Comparison of ENCODE assay signal across 10 mouse cellular contexts in the genomic region with DNA sequence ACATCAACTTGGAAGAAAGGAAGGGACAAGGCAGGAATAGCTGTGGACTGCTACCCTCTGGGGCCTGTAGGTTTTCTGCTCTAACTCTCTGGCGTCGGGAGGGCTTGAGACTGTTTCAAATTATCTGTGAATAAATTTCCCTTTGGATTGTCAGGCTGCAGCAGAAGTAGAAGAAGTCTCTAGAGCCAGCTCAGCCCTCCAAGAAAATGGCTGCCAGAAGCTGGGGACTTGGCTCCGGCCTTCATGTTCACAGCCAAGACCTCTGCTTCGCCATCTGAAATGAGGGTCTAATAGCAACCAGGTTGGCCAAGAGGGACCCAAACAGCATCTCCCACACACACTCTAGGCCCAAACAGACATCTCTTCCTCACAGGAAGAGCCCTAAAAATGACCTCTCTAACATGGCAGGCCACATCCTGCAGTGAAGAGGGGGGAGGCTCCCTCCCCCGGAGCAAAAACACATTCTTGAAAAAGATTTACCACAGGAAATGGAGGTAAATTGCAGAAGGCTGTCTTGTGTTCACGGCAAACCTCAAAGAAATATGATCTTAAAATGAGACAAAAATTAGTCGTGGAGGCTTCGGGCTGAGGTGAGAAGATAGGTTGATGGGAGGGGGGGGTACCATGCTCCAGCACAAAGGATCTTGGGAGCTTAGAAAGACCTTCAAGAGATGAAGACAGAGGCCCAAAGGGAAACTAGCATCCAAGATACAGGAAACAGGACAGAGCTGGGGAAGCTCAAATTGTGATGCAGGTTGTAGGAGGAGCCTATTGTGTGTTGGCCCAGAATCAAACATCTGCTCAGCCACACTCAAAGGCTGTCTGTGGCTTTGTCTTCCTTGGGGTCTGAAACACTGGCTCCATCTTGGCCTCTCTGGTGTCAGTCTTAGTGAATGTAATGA. TPM values are rescaled to one million over a fixed set of nuclear protein-coding genes. Genes with fewer than 3 reads are reported as not detected.
DNase-seq lines count a peak whose midpoint lies in the region; ATAC-seq and TF ChIP-seq lines count a peak whose summit lies in the region.
"Had no signal": no experiment of that assay in that cellular context is flagged by ENCODE, and none has a peak within 500 bp of the region (broad histone marks: within the 10 kb centered on the region; RNA-seq: fewer than 3 reads in every experiment).

No protein-coding gene starts in this region.

- ATAC-seq in forebrain, embryonic 12.5 days (ENCODE audit: low FRiP score) = no peak
- ATAC-seq in forebrain, embryonic 13.5 days = no peak
- ATAC-seq in kidney, postnatal 0 days (replicated peaks; ENCODE audit: low FRiP score, low read depth) = no peak

- no peaks in the 10 kb centered on the region for H3K36me3 ChIP-seq in forebrain, embryonic 12.5 days (replicated peaks)
- no peaks in the 10 kb centered on the region for H3K36me3 ChIP-seq in forebrain, embryonic 13.5 days (ENCODE audit: poor library complexity, severe bottlenecking)
- H3K36me3 ChIP-seq in spleen, adult 2 months (ENCODE audit: control insufficient read depth, insufficient read depth, low read length) = no peaks in the 10 kb centered on the region
- H3K36me3 ChIP-seq in kidney, postnatal 0 days (ENCODE audit: insufficient read depth, low read length) = no peaks in the 10 kb centered on the region
- H3K36me3 ChIP-seq: stomach, embryonic 15.5 days had no signal

- 0 out of 2 replicates have a peak, but pooled peaks cover 5% of the 10 kb centered on the region for H3K9me3 ChIP-seq in forebrain, embryonic 12.5 days
- H3K9me3 ChIP-seq in forebrain, embryonic 13.5 days (replicated peaks) = peaks cover 10% of the 10 kb centered on the region; the same call in 1 of the 2 replicates
- H3K9me3 ChIP-seq in kidney, postnatal 0 days (replicated peaks; ENCODE audit: low read length) = no peaks in the 10 kb centered on the region; the same call in 1 of the 2 replicates
- H3K9me3 ChIP-seq: stomach, embryonic 15.5 days had no signal

- H3K27me3 ChIP-seq in forebrain, embryonic 12.5 days = no peaks in the 10 kb centered on the region
- H3K27me3 ChIP-seq in forebrain, embryonic 13.5 days = no peaks in the 10 kb centered on the region
- H3K27me3 ChIP-seq in spleen, adult 2 months (ENCODE audit: control insufficient read depth, insufficient read depth, low read length) = no peaks in the 10 kb centered on the region
- H3K27me3 ChIP-seq in kidney, postnatal 0 days (ENCODE audit: insufficient read depth, low read length) = no peaks in the 10 kb centered on the region
- H3K27me3 ChIP-seq: stomach, embryonic 15.5 days had no signal

- TF ChIP-seq POLR2A in spleen, adult 2 months (IDR thresholded peaks at IDR 0.05; ENCODE audit: low read depth, low read length) = no peak

- no peaks in the 10 kb centered on the region; the same call in 1 of the 2 replicates for H3K4me1 ChIP-seq in forebrain, embryonic 12.5 days
- H3K4me1 ChIP-seq in forebrain, embryonic 13.5 days = peaks cover 10% of the 10 kb centered on the region
- H3K4me1 ChIP-seq in spleen, adult 2 months (ENCODE audit: control insufficient read depth, insufficient read depth, insufficient read length) = peaks cover 11% of the 10 kb centered on the region; the same call in 1 of the 2 replicates
- H3K4me1 ChIP-seq in kidney, postnatal 0 days (replicated peaks; ENCODE audit: insufficient read depth, low read length) = no peaks in the 10 kb centered on the region

- 88% methylated on average over 8 of the region's 8 CpGs for WGBS in forebrain, embryonic 12.5 days
- WGBS in forebrain, embryonic 13.5 days = 89% methylated on average over 8 of the region's 8 CpGs
- WGBS in spleen, adult 2 months = 43% methylated on average over 8 of the region's 8 CpGs
- WGBS in kidney, postnatal 0 days = 50% methylated on average over 8 of the region's 8 CpGs

- TF ChIP-seq CTCF in spleen, adult 2 months (IDR thresholded peaks at IDR 0.05; ENCODE audit: extremely low read depth, insufficient read depth, insufficient read length, insufficient replicate concordance) = no peak
- no peak for TF ChIP-seq CTCF in kidney, postnatal 0 days (IDR thresholded peaks at IDR 0.05; ENCODE audit: low read depth)

- no peak overlapping the region for H3K4me2 ChIP-seq in forebrain, embryonic 12.5 days
- H3K4me2 ChIP-seq in forebrain, embryonic 13.5 days = no peak overlapping the region
- H3K4me2 ChIP-seq in kidney, postnatal 0 days (ENCODE audit: low read length) = no peak overlapping the region
- H3K4me2 ChIP-seq: stomach, embryonic 15.5 days had no signal

- H3K9ac ChIP-seq in forebrain, embryonic 12.5 days = no peak overlapping the region
- no peak overlapping the region for H3K9ac ChIP-seq in forebrain, embryonic 13.5 days
- H3K9ac ChIP-seq in kidney, postnatal 0 days (ENCODE audit: low read depth, low read length) = no peak overlapping the region
- H3K9ac ChIP-seq: stomach, embryonic 15.5 days had no signal

- H3K4me3 ChIP-seq in forebrain, embryonic 12.5 days (replicated peaks) = no peak overlapping the region
- no peak overlapping the region for H3K4me3 ChIP-seq in forebrain, embryonic 13.5 days
- no peak overlapping the region for H3K4me3 ChIP-seq in spleen, adult 2 months (ENCODE audit: extremely low read depth, insufficient read depth, insufficient read length)
- H3K4me3 ChIP-seq in kidney, postnatal 0 days (replicated peaks; ENCODE audit: low read depth, low read length) = no peak overlapping the region
- H3K4me3 ChIP-seq: megakaryocyte, embryonic 14.5 days; stomach, embryonic 15.5 days had no signal

- H3K27ac ChIP-seq in forebrain, embryonic 12.5 days = 0 out of 2 replicates have a peak overlapping the region, but pooled peaks have one; percentile 31
- H3K27ac ChIP-seq in forebrain, embryonic 13.5 days = no peak overlapping the region
- H3K27ac ChIP-seq in spleen, adult 2 months (ENCODE audit: insufficient read depth, low read length) = peak overlapping the region; percentile 89
- H3K27ac ChIP-seq in kidney, postnatal 0 days = peak overlapping the region; percentile 44
- H3K27ac ChIP-seq: stomach, embryonic 15.5 days had no signal

- DNase-seq in spleen, adult 2 months (ENCODE audit: low read depth in 1 of 2, low spot score in 2 of 2) = peak; percentile 32 to 55
- DNase-seq in spleen, adult 12 weeks (ENCODE audit: low spot score) = no peak
- peak; percentile 61 for DNase-seq in kidney, postnatal 0 days (ENCODE audit: low spot score)
- DNase-seq in thymus, postnatal 25 days = peak; percentile 76
- no peak for DNase-seq in embryo, embryonic 10.5 days (ENCODE audit: low spot score)
- DNase-seq in embryo, embryonic 11 days = no peak

RNA-seq across cellular contexts. Expression of gene Rflna, which starts 48.4 kb away (rescaled TPM):
- polyA plus RNA-seq in forebrain, embryonic 12.5 days (2016; fragmentation: Nextera tagmentation; extraction: Ambion mirVana) = 5.8 and 6.7 TPM in 2 replicates
- 2.7 and 3.5 TPM in 2 replicates for polyA plus RNA-seq in forebrain, embryonic 13.5 days (2015; fragmentation: Nextera tagmentation; extraction: Ambion mirVana)
- 0.54 and 0.93 TPM in 2 replicates for polyA plus RNA-seq in spleen, adult 2 months (2012; rRNA removed)
- polyA plus RNA-seq in kidney, postnatal 0 days (2015; fragmentation: Nextera tagmentation; extraction: Ambion mirVana) = 8.5 and 9.1 TPM in 2 replicates

Comparison
In these comparisons a context has a peak if more than half of its experiments do, and no peak if none do; other contexts are left out.
1. DNase-seq: peak in spleen, adult 2 months (2 of 2), kidney, postnatal 0 days (single experiment) and thymus, postnatal 25 days (single experiment); none in spleen, adult 12 weeks (single experiment), embryo, embryonic 10.5 days (single experiment) and embryo, embryonic 11 days (single experiment).